Mouse (Mus musculus) heart, adult 2 months (tissue): ENCODE results near the gene Gm42957. TPM values are rescaled to one million over a fixed set of nuclear protein-coding genes. Genes with fewer than 3 reads are reported as not detected.
"Not testable (repeated sequence)": the region's sequence is repeated elsewhere in the genome, so short reads cannot be mapped to it uniquely, and the experiment has no call there.

Experiments used
- DNase-seq, 2 experiments: peaks; one replicate each; pipeline ENCODE4 v3.0.0; 2021
- H3K27ac ChIP-seq: fragments of 200-600 bp; 2 replicates; pipeline ENCODE4 v1.8.1; 2022
- H3K27me3 ChIP-seq: fragments of 200-500 bp; 2 replicates; pipeline ENCODE4 v1.6.1; 2012; ENCODE audit warnings: mild to moderate bottlenecking, low read length, inconsistent platforms, mixed read lengths; ENCODE audit not compliant: control insufficient read depth, insufficient read depth
- H3K36me3 ChIP-seq: fragments of 200-500 bp; 2 replicates; pipeline ENCODE4 v1.6.1; 2012; ENCODE audit warnings: low read length, inconsistent platforms; ENCODE audit not compliant: control insufficient read depth, insufficient read depth
- H3K4me1 ChIP-seq: fragments of 200-500 bp; 2 replicates; pipeline ENCODE4 v1.6.1; 2011; ENCODE audit warnings: low read length; ENCODE audit not compliant: control insufficient read depth, insufficient read depth
- H3K4me3 ChIP-seq: fragments of 200-600 bp; 2 replicates; pipeline ENCODE4 v1.8.1; 2022
- H3K79me2 ChIP-seq: fragments of 200-500 bp; replicated peaks from 2 replicates; pipeline ENCODE4 v1.6.1; 2012; ENCODE audit warnings: mild to moderate bottlenecking, inconsistent platforms, low read length, moderate library complexity, mixed read lengths; ENCODE audit not compliant: control insufficient read depth, insufficient read depth
- H3K9ac ChIP-seq: fragments of 200-500 bp; 2 replicates; pipeline ENCODE4 v1.6.1; 2012; ENCODE audit warnings: low read depth, mild to moderate bottlenecking, control low read depth, inconsistent platforms, low read length, mixed read lengths
- CTCF ChIP-seq: fragments of 200-600 bp; IDR thresholded peaks from 2 replicates; pipeline ENCODE4 v1.8.1; 2022; ENCODE audit warnings: antibody characterized with exemption, mild to moderate bottlenecking, moderate library complexity
- EP300 ChIP-seq: fragments of 200-500 bp; IDR thresholded peaks from 2 replicates; pipeline ENCODE4 v1.6.1; 2011; ENCODE audit warnings: low read depth, low read length, control low read depth; ENCODE audit not compliant: insufficient read depth
- POLR2A ChIP-seq: fragments of 200-500 bp; IDR thresholded peaks from 2 replicates; pipeline ENCODE4 v1.6.1; 2011; ENCODE audit warnings: mild to moderate bottlenecking, low read depth, low read length, control low read depth; ENCODE audit not compliant: insufficient read depth
- WGBS: fragments of 180-500 bp; shearing (Covaris S2); methylation state at CpG from one replicate; pipeline ENCODE4 v1.1.7; 2018; 5-methylcytosine and 5-hydroxymethylcytosine counted together
- intact Hi-C: fragments of 180-260 bp; cut with DNase I; formaldehyde crosslinking; loops from one replicate; pipeline ENCODE4 v1.15.1; 2025
- polyA plus RNA-seq: library from polyadenylated mRNA; depleted of rRNA; stranded (reverse); fragments of >200 nt; gene quantifications from 2 replicates; pipeline ENCODE4 v1.2.3, GENCODE M21; 2012
- total RNA-seq, 2 experiments: library from RNA; stranded (reverse); gene quantifications; 2 replicates each; pipeline ENCODE4 v1.2.3; 2021

Gene Gm42957
- total and polyA plus RNA-seq, 3 experiments = 0.04 to 0.30 TPM; not detected in 1

GRCm38 (mm10) chr3:96683496-96683895, 48.2 kb downstream of the Gm42957 start:
- Histone ChIP-seq H3K4me3 (no peak overlapping the region), H3K27ac (no peak overlapping the region), H3K4me1 (no peaks in the 10 kb centered on the region), H3K79me2 (no peaks in the 10 kb centered on the region), H3K36me3 (no peaks in the 10 kb centered on the region), H3K27me3 (no peaks in the 10 kb centered on the region), H3K9ac (no peak overlapping the region)
- TF ChIP-seq CTCF (no peak), EP300 (no peak), POLR2A (no peak)
- DNase-seq = no peak
- 86% methylated on average over 3 of the region's 3 CpGs for WGBS
- intact Hi-C loops = no loop called here

- peak; percentile 34 to 46 for DNase-seq
- Histone ChIP-seq H3K9ac (peak overlapping the region; percentile 11; the same call in 1 of the 2 replicates), H3K36me3 (no peaks in the 10 kb centered on the region), H3K27ac (no peak overlapping the region; the same call in 1 of the 2 replicates), H3K79me2 (no peaks in the 10 kb centered on the region), H3K4me3 (peak overlapping the region; percentile 37), H3K4me1 (no peaks in the 10 kb centered on the region), H3K27me3 (no peaks in the 10 kb centered on the region)
- 44% methylated on average over 17 of the region's 17 CpGs for WGBS
- TF ChIP-seq EP300 = no peak
- no peak for TF ChIP-seq POLR2A
- intact Hi-C loops = no loop called here
These were observed 49.0 kb downstream of the Gm42957 start for GRCm38 (mm10) chr3:96684151-96684821.

DNA sequence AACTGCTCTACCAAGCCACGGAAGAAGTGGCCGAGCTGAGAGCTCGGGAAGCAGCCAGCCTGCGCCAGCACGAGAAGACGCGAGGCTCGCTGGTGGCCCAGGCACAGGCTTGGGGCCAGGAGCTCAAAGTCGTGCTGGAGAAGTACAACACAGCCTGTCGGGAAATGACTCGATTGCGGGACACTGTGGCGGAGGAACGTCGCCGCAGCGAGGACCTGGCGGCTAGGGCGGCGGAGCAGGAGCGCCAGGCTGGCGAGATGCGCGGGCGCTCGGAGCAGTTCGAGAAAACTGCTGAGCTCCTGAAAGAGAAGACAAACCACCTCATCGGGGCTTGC, 49.5 kb downstream of the Gm42957 start:
- Histone ChIP-seq H3K9ac (peak overlapping the region; percentile 11; the same call in 1 of the 2 replicates), H3K4me3 (peak overlapping the region; percentile 37), H3K27ac (no peak overlapping the region; the same call in 1 of the 2 replicates), H3K4me1 (no peaks in the 10 kb centered on the region), H3K27me3 (no peaks in the 10 kb centered on the region), H3K36me3 (no peaks in the 10 kb centered on the region), H3K79me2 (no peaks in the 10 kb centered on the region)
- peak in 1 of 2 experiments; percentile 46 for DNase-seq
- TF ChIP-seq POLR2A (no peak), CTCF (no peak), EP300 (no peak)
- WGBS = 11% methylated on average over 28 of the region's 28 CpGs
- intact Hi-C loops = no loop called here

DNA sequence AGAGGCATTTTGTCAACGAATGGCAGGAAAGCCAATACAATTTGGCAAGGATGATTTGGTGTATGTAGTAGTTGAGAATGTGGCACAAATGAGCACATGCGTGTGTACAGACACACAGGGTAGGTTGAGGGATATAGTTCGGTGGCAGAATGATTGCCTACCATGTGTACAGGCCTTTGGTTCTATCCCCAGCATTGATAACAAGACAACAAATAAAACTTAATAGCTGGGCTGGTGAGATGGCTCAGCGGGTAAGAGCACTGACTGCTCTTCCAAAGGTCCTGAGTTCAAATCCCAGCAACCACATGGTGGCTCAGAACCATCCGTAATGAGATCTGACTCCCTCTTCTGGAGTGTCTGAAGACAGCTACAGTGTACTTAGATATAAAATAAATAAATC, 50.8 kb downstream of the Gm42957 start:
- H3K4me3 ChIP-seq, H3K79me2 ChIP-seq, H3K27me3 ChIP-seq, intact Hi-C loops, H3K4me1 ChIP-seq, H3K36me3 ChIP-seq, DNase-seq, H3K9ac ChIP-seq, H3K27ac ChIP-seq: not testable (repeated sequence)
- WGBS = 95% methylated on average over 5 of the region's 5 CpGs

GRCm38 (mm10) chr3:96688854-96689253, 53.6 kb downstream of the Gm42957 start:
- WGBS = 78% methylated on average over 11 of the region's 11 CpGs
- TF ChIP-seq CTCF (no peak), POLR2A (no peak), EP300 (no peak)
- H3K36me3 ChIP-seq = no peaks in the 10 kb centered on the region
- no peak overlapping the region for H3K4me3 ChIP-seq
- no peaks in the 10 kb centered on the region for H3K79me2 ChIP-seq
- DNase-seq = no peak
- H3K27ac ChIP-seq = no peak overlapping the region
- H3K4me1 ChIP-seq = no peaks in the 10 kb centered on the region
- no peak overlapping the region for H3K9ac ChIP-seq
- H3K27me3 ChIP-seq = no peaks in the 10 kb centered on the region
- intact Hi-C loops = no loop called here

- TF ChIP-seq POLR2A (no peak), CTCF (peak; percentile 32), EP300 (no peak)
- Histone ChIP-seq H3K79me2 (no peaks in the 10 kb centered on the region), H3K27ac (no peak overlapping the region), H3K4me1 (no peaks in the 10 kb centered on the region), H3K27me3 (no peaks in the 10 kb centered on the region), H3K9ac (no peak overlapping the region), H3K36me3 (no peaks in the 10 kb centered on the region), H3K4me3 (no peak overlapping the region)
- DNase-seq = no peak
- WGBS = 52% methylated on average over 3 of the region's 3 CpGs
- intact Hi-C loops = no loop called here
These were observed 55.0 kb downstream of the Gm42957 start for GRCm38 (mm10) chr3:96690298-96690697.
